Mouse (Mus musculus): ENCODE data around the gene Kcnip1. TPM values are rescaled to one million over a fixed set of nuclear protein-coding genes. Genes with fewer than 3 reads are reported as not detected.
A peak's percentile ranks its signal among the peaks of the same experiment; 100 is the strongest.

The Kcnip1 gene
- total RNA-seq, 1 experiment from 2014 or later = 4.2 TPM

DNA sequence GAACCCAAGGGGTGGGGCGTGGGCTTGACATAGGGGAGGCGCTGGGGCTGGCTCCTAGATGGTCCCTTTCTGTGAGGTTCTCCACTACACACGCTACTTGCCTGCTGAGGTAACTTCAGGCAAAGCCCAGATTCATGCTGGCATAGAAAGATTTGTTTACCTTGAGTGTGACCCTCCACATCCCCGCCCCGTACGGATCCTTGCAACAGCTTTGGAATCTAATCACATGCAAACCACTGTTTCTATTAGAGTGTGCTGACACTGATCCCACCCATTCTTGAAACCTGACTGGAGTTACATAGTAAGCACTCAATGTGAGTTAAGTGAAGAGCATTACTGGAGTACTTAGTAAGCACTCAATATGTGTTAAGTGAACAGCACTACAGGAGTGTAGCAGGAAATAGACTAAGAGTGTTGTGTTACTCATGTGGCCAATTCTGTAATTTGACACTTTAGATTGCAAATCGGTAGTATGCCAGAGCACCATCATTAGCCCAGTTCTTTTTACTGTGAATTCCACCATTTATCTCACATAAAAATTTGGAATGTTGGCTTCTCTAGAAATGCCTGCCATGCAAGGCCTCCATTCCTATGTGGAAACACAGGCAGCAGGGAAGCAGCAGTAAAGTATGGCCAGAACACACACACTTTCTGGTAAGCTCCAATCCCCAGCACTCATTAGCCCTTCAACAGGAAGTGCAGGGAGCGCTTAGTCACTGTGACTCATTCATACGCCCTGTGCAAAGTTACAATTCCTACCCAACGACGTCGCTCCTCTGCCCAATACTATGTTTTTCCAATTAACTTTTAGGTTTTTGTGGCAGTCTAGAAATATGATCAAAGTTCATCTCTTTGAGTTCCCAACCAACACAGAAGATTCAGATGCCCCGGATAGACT is 332.7 kb downstream of the Kcnip1 start:
- no peak for DNase-seq

DNA sequence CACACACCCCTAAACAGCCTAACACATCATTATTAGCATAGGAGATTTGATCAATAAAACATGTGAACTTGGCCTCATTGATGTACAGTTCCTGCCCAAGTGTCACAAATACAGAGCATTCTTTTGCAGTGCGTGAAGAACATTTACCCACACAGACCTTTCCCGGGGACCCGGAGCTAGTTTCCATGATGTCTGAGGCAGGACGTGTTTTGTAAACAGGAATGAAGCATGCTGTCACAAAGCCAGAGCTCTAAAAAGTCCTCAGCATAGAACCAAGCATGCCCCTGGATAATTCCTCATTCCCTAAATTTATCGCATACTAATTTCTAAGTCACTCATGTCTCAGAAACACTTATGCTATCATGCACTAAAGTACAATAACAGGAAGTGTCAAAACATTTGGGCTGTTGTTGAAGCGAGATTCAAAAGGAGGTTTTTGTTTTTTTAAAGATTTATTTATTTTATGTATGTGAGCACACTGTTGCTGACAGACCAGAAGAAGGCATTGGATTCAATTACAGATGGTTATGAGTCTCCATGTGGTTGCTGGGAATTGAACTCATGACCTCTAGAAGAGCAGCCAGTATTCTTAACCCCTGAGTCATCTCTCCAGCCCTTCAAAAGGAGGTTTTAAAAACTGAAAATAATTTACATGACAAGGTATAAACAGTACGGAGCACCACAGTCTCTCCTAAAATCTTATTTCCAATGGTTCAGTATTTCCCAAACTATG is 336.9 kb downstream of the Kcnip1 start:
- DNase-seq = no peak

DNA sequence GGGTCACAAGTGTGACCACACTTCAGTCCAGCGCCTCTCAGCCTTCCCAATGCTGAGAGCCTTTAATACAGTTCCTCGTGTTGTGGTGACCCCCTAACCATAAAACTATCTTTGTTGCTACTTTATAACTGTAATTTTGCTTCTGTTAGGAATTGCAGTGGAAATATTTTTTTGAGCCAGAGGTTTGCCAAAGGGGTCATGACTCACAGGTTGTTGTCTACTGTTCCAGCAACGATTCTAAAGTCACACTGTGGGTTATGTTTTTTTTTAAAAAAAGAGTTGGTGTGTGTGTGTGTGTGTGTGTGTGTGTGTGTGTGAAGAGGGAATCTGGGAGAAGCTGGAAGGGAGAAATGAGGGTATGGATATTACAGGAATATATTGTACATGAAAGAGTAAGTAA is 337.7 kb downstream of the Kcnip1 start:
- no peak for DNase-seq

DNA sequence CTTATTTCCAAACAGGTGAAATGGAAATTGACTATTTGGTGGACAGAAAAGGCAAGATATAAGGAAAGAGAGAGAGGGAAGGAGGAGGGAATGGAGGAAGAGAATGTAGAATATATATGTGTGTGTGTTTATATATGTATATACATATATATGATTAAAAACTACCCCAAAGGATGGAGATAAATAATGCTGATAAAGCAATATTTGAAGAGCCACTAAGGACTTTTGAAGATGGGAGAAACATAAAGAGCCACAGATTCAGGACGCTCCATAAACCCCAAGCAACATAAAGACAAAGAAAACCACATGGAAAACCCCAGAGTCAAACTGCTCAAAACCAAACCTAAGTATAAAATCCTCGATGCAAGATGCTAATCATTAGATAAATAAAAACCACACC is 338.5 kb downstream of the Kcnip1 start:
- no peak for DNase-seq

DNA sequence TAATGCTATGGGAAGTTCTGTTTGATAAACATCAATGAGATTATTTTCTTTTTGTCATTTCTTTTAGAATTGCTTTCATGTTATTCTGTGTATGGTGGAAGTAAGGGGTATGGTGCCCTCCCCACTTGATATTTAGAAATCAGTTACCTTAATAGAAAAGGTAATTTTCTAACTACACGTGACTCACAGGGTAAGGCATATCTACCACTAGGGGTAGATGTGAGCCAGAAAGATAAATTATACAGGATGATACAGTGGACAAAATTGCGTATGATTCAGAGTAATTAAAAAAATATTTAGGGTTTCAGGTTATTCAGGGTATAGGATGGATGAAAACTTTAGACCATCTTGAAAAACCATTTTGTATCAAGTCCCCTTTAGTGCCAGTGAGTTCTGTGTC is 343.6 kb downstream of the Kcnip1 start:
- no peak for DNase-seq

DNA sequence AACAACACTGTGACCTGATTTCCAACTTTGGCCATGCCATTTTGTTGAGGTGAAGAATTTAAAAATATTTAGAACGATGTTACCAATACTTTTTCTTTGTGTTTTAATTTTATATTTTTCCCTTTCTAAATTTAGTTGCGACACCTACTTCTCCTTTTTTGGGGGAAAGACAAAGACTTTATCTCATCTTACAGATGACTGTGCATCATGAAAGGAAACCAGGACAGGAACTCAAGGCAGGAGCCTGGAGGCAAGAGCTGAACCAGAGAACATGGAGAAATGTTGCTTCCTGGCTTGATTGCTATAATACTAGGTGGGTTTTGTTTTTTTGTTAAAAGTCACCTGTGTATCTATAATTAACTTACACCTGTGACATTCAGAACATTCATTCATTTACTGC is 355.8 kb downstream of the Kcnip1 start:
- DNase-seq = no peak

DNA sequence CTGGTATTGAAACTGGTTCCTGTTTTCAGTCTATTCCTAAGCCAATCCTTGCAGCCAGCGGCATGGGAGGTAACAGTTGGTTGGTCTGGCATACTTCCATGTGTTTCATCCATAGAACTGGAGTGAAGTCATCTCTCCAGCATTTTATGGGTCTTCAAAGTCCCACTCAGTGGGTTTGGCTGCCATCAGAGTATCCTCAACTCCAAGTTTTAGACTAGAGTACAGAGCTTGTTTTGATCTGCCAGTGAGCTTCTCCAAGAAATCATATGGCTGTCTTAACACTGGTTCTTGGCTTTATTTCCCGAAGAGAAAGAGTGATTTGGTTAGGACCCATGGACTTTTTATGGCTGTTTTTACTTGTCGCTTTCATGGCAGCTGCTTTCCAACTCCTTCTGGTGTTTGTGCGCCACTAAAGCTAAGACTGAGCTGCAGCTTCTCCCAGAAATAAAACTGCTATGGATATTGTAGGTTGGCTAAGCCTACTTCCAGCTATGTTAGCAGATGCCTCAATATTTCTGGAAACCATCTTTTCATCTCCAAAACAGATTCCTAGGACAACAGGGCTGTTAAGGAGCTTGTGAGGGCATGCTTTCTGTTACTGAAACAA is 365.7 kb downstream of the Kcnip1 start:
- no peak for DNase-seq

DNA sequence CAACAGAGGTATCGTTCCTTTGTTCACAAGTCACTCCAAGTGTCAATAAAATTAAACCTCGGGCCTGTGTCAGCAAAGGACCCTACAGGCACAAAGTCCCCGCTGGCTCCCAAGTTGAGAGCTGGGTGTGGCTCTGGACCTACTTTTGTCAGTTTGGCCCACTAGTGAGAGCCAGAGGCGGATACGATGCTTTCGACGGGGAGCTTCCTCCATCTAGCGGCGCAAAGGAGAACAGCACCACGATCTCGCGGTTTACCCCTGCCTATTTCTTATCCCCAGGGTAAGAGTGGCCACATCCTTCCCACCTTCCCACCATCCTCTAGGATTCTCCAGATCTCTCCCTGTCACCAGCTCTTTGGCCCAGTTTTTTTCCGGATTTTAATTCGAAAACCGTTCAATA is 378.7 kb downstream of the Kcnip1 start:
- DNase-seq = peak; percentile 66

DNA sequence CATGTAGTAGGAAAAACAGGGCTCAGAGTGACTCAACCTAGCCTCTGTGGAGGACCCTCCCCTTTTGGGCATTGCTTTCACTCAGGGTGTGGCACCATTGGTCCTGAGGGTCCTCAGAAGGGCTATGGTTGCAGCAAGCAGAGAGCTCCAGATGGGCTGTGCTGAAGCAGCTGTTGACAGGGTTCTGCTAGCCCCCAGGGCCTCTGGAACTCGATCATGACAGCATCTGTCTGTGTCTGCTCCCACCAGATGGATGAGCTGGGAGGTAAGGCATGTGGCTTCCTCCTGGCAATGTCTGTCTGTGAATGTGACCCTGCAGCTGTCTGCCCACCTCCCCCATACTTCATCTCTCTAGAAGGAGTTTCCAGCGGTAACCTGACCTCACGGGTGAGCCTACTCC is 385.2 kb downstream of the Kcnip1 start:
- no peak for DNase-seq

DNA sequence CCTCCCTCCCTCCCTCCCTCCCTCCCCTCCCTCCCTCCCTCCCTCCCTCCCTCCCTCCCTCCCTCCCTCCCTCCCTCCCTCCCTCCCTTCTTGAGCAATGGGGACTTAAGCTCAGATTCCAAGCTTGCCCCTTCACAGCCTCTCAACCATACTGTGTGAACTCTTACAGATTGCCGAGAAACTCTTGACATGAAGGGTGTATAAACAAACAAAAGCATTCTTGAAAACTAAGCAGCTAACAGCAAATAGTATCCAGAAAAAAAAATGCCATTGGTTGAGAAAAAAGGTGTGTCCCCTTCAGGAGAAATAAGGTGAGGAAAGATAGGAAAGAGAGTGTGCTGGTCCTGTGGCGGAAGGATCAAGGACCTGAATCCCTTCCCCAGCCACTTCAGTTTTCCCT is 389.8 kb downstream of the Kcnip1 start:
- no peak for DNase-seq

DNA sequence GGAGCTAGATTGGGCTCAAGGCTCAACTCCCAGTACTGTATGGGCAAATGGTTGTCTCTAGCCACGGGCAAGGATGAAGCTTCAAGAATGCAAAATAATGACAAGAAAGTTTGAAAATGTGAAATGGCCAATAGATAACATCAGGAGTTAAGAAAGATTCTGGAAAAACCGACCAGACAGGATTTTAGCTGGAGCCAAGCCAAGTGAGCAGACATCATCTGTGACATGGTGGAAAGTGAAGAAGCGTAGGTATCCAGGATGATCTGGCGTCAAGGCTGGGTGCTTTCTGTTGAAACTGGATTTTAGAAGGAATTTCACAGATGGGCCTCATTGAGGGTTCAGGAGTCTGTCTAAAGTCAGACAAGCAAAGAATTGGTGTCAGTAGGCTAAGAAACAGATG is 394.0 kb downstream of the Kcnip1 start, which contains the start of gene D130052B06Rik:
Gene D130052B06Rik (plus strand): TSS at position 317 of the 400 bp plus-strand sequence.
- no peak for DNase-seq

DNA sequence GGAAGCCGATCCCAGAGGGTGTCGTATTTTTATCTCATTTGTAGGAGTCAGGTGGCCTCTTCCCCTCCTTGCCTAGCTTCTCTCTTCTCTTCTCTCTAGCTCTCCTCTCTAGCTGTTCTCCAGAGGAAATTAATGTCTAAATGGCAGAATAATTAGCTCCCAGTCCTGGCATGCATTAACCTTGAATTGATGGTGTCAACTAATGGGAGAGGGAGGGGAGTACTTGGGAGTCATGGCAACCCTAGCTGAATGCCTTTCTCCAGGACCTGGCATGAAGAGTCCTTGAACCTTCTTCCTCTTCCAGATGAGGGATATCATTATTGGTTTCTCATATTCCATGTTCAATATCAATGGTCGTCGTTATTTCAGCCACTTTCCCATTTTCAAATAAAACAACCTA is 396.3 kb downstream of the Kcnip1 start:
- DNase-seq = no peak

DNA sequence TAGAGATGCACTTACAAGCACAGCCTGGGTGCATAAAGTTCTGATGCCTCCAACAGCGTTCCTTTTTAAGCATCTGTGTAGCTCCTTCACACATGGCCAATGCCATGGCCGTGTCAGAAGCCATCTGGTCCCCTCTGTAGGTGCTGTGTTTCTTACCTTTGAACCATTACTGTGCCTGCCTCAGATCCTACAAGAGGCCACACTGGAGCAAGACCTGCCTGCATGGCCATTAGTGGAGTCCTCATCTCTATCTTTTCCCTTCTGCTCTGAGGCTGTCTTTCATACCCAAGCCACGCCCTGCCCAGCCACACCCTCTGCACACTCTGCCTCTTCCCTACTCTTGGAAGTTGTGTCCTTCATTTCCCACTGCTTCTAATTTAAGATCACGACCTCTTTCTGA is 400.1 kb downstream of the Kcnip1 start:
- DNase-seq = no peak

DNA sequence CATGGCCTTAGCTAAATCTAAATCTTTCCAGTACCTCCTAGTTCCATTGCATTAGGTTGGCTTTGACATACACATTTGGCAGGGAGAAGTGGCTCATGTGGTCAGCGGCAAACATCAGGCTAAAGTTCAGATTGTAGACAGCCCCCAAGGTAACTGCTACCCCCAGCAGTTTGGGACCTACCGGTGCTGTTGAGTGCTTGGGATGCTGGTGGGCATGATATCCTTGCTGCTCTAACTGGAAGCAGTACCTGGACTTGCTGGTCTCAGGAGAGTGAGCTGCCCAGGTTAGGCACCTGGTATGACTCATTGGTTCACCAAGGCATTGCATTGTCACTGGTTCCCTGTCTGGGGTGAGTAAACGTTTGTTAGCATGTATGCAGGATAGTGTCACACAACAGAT is 402.2 kb downstream of the Kcnip1 start:
- no peak for DNase-seq

DNA sequence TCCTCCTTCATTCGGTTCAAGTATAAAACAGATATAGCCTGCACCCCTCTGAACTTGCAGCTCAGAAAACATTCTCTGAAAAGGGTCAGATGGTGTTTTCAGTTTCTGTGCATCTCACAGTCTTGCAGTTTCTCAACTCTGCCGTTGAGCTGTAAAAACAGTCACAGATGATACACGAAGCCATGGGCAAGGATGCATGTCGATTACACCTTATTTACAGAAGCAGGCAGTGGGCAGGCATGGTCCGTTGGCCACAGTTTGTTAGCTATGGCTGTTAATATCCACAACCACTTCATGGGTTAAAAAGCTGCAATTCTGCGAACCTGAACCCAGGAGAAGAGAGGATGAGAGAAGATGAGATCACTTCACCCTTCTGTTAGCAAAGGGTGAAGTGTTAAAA is 406.3 kb downstream of the Kcnip1 start:
- DNase-seq = no peak

DNA sequence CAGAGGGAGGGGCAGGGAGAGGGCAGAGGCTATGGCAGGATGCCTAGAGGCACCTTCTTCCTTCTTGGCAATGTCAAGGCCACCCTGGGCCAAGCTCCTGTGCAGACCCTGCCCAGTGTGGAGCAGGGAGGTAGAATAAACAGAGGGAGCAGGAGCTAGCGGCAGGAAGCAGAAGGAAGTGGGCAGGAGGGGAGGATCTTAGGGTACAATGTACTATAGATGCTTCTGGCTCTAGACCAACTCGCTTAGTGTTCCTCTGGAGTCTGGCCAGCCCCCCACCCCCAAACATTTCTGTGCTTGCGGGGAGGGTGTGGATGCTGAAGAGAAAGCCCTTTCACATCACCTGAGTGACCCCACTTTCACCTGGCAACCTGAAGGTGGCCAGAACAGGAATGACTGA is 413.3 kb downstream of the Kcnip1 start:
- no peak for DNase-seq

Other genes with a start within 250 kb of the Kcnip1 start
- gene Kcnmb1, start 30.1 kb downstream of the Kcnip1 start, total RNA-seq (2021) = 0.15 and 0.19 TPM in 2 replicates
- 1.3 and 3.0 TPM in 2 replicates for gene Lcp2, start 53.8 kb upstream of the Kcnip1 start, total RNA-seq (2021)
- not detected in 2 replicates for gene 4930469K13Rik, start 105.4 kb upstream of the Kcnip1 start, total RNA-seq (2021)
- not detected in 2 replicates for gene Foxi1, start 214.9 kb upstream of the Kcnip1 start, total RNA-seq (2021)

All from adrenal gland, postnatal 25 days (tissue).